Mouse (Mus musculus): ENCODE results near the gene Hhatl.

Gene Hhatl

GRCm38 (mm10) chr9:121802747-121803146 is 10.4 kb upstream of the Hhatl start:
- DNase-seq = no peak

DNA sequence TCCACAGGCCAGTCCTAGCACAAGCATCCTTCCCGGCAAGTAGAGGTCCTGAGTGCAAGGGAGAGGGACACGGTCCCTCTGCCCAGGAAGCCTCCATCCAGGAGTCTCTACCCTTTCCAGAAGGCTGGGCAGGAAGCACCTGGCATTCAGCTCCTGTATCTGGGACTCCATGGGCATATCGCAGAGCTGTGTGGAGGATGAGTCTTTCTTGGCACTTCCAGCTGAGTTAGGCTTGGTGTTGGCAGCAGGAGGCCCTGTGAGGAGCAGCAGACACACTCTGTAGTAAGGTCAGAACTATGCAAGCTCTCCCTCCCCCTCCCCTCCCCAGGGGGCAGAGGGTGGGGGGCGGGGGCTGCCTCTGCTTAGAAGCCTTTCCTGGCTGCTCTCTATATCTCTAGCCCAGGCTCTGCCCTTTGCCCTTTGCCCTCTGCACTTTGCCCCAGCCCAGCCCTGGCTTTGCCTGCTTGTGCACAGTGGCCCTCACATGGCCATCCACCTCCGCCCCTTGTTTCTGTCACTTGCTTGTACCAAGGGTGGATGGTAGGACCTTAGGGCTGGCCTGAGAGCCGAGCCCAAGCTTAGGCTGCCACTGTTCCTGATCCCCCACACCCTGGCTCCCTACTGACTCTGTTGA is 6.7 kb upstream of the Hhatl start:
- DNase-seq = no peak

DNA sequence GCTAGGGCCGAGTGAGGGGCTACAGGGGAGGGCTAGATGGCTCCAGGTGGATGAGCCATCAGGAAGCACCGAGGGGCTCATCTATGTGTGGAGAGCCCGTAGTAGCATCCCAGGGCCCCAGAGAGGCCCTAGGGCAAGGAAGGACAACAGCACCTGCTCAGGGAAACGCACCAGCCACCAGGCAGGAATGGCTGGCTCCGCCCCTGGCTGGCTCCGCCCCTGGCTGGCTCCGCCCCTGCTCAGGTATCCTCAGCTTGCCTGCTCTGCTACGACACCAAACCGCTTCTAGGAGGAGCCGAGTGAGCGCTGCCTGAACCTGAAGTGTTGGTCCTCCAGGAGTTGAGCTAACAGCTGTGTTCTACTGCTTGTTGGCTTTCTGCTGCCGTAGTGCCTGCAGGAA is 5.4 kb upstream of the Hhatl start:
- DNase-seq = no peak

DNA sequence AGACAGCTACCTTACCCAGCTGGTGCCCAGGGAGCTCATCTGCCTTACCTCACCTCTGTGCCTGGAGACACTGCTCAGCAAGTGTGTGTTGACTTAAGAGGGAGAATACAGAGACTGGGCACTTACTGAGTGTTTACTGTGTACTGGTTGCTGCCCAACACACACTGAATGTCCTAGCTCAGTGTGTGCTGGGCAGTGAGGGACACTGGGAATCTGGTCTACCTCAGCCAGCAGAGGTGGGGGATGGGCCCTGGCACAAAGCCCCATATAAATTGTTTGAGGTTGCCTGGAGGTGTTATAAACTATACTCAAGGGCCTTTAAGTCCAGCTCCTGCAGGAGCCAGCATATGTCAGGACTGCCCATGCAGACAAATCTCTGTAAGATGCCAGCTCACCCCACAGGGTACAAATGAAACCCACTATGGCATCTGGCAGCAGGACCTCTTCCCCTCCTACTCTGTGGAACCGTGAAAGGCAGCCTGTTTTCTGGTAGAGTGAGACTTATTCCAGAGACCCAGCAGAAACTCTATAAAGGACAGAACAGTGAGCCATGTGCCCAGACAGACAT is 2.7 kb upstream of the Hhatl start:
- DNase-seq = no peak

DNA sequence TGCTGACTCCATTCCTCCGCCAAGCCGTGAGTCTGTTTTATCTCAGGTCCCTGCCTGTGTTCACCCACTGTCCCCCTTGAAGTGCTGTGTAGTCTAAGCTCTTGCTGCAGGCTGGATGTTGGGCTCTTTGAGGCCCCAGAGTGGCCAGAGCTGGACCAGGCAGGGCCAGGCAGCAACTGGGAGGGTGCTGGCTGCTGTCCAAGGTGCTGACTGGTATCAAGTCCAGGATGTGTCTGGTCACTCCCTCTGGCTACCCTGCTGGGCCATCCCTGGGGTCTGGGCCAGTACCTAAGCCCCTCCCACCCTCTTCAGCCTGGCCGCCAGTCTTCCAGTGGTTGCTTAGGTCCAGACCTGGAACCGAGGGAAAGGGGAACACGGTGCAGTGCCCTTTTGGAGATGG is 1.1 kb downstream of the Hhatl start:
- DNase-seq = peak in 1 of 2 experiments; percentile 21

DNA sequence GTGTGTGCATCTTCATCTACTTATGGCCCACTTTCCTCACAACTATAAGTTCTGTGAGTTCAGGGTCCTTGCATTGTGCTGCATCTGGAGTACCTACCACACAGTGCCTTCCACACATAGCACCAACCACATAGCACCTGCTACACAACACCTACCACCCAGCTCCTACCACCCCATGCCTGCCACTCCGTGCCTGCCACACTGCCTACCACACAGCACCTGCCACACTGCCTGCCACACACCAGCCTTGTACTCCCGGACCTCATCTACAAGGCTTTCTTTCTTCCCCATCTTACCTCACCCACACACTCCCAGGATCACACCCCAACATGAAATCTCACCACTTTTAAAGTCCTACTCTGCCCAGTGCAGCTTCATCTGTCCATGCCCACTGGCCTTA is 5.9 kb downstream of the Hhatl start:
- DNase-seq = no peak

GRCm38 (mm10) chr9:121785261-121785660 is 7.0 kb downstream of the Hhatl start:
- DNase-seq = no peak

- DNase-seq = no peak
These were observed 7.5 kb downstream of the Hhatl start for GRCm38 (mm10) chr9:121784801-121785200.

- no peak for DNase-seq
These were observed 14.2 kb downstream of the Hhatl start for GRCm38 (mm10) chr9:121778066-121778624.

DNA sequence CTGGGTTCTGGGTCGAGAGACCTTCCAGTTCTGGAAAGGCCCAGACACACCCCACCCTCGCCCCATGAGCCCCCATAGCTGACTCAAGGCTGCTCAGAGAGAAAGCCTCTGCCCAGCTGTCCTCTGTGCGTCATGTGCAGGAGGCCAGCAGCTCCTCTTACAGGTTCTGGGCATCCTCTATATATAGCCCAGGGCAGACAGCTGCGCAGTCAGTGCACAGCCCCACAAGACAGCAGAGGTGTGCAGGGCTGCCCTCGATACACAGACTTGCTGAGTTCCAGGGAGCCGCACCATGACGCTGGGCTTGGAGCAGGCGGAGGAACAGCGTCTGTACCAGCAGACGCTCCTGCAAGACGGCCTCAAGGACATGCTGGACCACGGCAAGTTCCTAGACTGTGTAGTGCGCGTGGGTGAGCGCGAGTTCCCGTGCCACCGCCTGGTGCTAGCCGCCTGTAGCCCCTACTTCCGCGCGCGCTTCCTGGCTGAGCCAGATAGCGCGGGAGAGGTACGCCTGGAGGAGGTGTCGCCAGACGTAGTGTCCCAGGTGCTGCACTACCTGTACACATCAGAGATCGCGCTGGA is 14.7 kb downstream of the Hhatl start, which contains the start of gene Klhl40:
Gene Klhl40, plus strand, starts transcription at position 124 of the 582 bp plus-strand sequence.
- no peak for DNase-seq

GRCm38 (mm10) chr9:121776511-121776910 is 15.8 kb downstream of the Hhatl start:
- DNase-seq = no peak

GRCm38 (mm10) chr9:121775951-121776350 is 16.4 kb downstream of the Hhatl start:
- no peak for DNase-seq

DNA sequence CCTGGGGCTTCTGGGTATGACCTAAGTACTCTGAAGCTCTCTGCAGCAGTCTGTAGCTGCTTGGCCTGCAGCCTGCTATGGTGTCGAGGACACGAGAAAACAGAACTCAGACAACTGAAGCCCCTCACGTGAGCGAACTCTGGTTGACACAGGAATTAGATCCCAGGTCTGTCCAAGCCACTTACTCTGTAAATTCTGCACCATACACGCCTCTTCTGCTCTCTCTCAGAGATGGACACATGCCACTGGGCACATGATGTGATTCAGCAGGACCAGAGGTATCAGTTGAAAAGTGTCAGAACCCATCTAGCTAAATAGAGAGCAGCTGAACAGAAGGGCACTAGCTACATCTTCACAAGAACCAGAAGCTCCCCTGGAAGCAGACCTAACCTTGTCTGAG is 19.9 kb downstream of the Hhatl start:
- no peak for DNase-seq

DNA sequence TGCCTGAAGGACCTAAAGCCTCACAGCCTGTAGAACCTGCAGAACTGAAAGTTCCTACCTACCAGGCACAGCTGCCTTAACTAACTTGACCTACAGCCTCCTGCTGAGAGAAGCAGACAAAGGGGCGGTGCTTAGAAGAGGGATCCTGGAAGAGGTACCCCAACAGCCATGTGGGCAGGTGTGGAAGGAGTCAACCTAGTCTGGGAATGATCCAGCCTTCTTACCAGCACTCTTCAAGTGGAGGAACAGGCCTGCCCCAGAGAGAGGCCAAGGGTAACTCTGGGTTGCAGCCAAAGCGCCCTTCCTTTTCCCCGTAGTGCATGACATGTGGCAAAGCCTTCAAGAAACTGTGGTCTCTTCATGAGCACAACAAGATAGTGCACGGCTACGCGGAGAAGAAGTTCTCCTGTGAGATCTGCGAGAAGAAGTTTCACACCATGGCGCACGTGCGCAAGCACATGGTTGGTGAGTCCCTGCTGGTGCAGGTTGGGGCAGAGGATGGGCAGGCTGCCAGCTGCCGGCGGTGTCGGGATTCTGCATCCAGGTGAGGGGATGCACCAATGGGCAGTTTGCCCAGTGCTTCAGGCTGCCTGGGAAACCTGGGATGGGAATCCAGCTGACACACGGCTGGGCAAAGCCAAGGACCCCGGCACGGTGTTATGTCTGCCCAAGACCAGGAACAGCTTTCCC is 27.0 kb downstream of the Hhatl start:
- DNase-seq = no peak

- no peak for DNase-seq
These were observed 28.6 kb downstream of the Hhatl start for GRCm38 (mm10) chr9:121763716-121764115.

DNA sequence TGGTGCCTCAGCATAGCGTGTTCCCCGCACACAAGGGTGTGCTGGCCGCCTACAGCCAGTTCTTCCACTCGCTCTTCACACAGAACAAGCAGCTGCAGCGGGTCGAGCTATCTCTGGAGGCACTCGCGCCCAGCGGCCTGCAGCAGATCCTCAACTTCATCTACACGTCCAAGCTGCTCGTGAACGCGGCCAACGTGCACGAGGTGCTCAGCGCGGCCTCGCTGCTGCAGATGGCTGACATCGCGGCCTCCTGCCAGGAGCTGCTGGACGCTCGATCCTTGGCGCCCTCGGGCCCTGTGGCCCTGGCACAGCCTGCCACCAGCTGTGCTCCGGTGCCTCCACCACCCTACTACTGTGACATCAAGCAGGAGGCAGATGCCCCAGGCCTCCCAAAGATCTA is 29.5 kb downstream of the Hhatl start:
- DNase-seq = no peak

DNA sequence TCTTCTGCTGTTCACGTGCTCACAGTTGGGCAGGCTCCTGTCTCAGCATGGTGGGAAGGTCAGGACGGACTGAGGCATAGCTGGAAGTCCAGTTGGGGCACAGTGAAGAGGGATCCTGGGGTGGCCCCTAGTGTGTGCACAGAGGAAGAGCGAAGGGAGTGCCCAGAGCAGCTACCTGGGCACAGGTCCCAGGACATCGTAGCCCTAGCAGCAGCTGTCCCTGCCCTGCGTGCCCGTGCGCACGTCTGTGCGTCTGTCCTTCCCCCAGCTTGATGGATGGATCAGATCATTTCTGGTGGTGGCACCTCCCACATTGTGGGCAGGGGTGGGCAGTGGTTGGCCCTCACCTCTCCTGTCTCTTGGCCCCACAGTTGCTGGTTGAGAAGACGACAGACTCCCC is 30.1 kb downstream of the Hhatl start:
- no peak for DNase-seq

GRCm38 (mm10) chr9:121761787-121762186 is 30.5 kb downstream of the Hhatl start:
- no peak for DNase-seq

DNA sequence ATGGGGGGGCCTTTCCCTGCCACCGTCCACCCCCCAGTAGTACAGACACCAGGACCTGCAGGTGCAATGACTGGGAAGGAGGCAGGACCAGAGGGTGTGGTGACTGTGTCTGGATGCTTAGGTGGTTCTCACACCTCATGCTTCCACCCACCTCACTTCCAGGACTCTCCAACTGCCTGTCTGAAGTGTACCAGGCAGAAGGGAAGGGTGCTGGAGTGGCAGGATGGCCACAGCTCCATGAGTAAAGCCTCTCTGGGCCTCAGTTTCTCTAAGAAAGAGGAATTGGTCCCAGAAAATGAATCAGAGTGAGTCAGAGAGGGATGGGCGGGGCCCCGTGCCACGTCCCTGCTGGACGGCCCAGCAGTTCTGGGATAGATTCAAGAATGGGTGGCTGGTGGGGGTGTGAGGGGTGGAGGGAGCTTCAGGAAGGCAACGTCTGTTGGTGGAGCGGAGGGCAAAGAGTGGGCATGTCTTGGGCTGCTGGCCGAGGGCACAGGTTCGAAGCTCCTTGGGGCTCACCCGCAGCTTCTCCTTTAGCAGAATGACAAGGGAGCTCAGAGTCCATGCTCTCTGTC is 31.1 kb downstream of the Hhatl start:
- DNase-seq = no peak

GRCm38 (mm10) chr9:121760271-121761090 is 31.8 kb downstream of the Hhatl start:
- no peak for DNase-seq

DNA sequence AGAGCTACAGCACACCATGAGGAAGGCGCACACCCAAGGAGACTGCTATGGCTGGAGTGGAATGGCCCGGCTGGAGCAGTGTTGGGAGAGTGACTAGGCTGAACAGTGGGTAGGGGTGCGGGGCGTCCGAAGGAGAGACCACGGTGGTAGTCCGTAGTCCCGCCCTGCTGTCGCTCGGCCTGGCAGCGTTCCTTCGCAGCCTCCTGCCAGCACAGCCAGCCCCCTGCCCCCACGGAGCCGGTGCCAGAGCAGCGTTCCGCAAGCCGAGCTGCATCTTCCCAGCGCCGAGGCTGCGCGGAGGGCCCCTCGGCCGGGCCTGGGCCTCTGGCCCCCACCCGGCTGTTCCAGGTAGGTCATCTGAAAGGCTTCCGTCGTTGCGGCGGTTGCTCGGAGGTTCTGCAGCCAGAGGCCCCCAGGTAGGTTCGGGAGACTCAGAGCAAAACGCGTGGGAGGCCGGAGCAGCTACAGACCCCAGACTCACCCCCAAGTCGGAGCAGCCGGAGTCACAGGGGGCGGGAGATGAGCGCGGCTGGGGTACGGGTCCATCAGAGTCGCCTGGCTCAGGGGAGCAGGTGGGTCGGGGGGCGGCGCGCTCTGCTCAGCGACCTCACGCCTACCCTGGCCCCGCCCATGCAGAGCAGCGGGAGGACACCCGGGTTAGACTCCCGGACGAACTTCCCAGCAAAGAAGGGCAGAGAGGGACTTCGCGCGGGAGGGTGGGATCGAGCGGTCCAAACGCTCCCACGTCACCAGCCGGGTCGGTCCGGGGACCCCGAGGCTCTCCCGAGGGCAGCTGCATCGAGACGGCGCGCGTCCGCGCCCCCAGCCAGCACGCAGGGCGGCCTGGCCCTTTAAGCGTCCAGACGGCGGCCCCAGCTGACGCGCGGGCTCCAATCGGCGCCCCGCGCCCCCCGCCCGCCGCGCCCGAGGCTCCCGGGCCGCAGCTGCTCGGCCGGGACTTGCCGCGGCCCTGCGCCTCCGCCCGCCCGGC is 32.9 kb downstream of the Hhatl start, which contains the start of gene Zfp651:
Gene Zfp651, plus strand, starts transcription at position 240 of the 991 bp plus-strand sequence.
- peak in 1 of 2 experiments; percentile 11 for DNase-seq

All from spleen, adult 18-20 months (tissue).